Mouse (Mus musculus): Measurements from ENCODE around the gene Paf1. TPM values are rescaled to one million over a fixed set of nuclear protein-coding genes. Genes with fewer than 3 reads are reported as not detected.
A peak's percentile ranks its signal among the peaks of the same experiment; 100 is the strongest.
"Not testable (repeated sequence)": the region's sequence is repeated elsewhere in the genome, so short reads cannot be mapped to it uniquely, and the experiment has no call there.

Gene Paf1
- polyA plus RNA-seq, 1 experiment from 2014 or later = 90.8 TPM

DNA sequence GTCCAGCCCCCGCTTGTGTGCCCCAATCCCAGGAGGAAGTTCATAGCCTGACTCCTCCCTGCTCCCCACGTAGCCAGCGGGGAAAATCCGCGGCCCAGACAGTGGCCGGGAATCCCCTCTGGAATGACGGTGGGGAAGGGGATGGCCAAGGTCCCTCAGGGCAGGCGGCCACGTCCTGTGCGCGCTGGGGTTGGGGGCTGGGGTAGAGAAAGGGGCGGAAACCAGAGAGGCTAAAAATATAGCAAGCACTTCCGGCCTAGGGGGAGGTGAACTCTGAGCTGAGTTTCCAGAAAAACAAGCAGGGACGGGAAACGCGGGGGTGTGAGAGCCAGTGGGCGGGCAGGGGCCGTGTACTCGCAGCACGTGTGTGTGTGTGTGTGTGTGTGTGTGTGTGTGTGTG lies 10.8 kb upstream of the Paf1 start:
- Histone ChIP-seq H3K4me3 (peak overlapping the region; percentile 47), H3K27me3 (ENCODE audit: low read depth, poor library complexity, severe bottlenecking) (peaks cover 16% of the 10 kb centered on the region), H3K27ac (replicated peaks) (peak overlapping the region; percentile 83), H3K36me3 (peaks cover 26% of the 10 kb centered on the region), H3K9me3 (replicated peaks) (no peaks in the 10 kb centered on the region), H3K4me1 (peaks cover 64% of the 10 kb centered on the region)
- WGBS = 12% methylated on average over 20 of the region's 20 CpGs
- peak; percentile 70 for DNase-seq (ENCODE audit: low spot score)

DNA sequence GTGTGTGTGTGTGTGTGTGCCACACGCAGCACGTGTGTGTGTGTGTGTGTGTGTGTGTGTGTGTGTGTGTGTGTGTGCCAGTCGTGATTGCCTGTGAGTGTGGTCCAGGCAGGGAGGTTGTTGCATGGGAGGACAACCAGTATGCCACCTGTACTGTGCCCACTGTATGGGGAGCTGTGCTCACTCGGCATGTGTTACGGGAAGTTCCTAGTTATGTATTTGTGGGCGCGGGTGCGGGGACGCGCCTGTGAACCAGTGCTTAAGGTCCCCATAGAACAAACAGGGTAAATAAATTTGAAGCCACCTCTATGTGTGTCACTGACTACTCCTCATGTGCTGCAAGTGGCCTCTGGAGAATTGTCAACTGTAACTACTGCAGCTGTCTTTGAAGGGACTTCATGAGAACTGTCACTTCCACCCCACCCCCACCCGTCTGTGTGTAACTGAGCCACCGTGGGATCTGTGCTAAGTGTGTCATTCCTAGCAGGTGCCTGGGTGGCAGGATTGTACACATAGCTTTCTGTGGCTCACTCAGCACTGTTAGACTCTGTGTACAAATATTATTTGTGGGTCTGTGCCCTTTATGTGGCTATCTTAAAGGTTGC lies 10.3 kb upstream of the Paf1 start:
- H3K27ac ChIP-seq (replicated peaks) = peak overlapping the region; percentile 83
- H3K36me3 ChIP-seq = peaks cover 27% of the 10 kb centered on the region
- H3K4me3 ChIP-seq = peak overlapping the region; percentile 47
- 71% methylated on average over 11 of the region's 12 CpGs for WGBS
- peaks cover 11% of the 10 kb centered on the region for H3K27me3 ChIP-seq (ENCODE audit: low read depth, poor library complexity, severe bottlenecking)
- no peaks in the 10 kb centered on the region for H3K9me3 ChIP-seq (replicated peaks)
- DNase-seq (ENCODE audit: low spot score) = no peak
- H3K4me1 ChIP-seq = peaks cover 59% of the 10 kb centered on the region

DNA sequence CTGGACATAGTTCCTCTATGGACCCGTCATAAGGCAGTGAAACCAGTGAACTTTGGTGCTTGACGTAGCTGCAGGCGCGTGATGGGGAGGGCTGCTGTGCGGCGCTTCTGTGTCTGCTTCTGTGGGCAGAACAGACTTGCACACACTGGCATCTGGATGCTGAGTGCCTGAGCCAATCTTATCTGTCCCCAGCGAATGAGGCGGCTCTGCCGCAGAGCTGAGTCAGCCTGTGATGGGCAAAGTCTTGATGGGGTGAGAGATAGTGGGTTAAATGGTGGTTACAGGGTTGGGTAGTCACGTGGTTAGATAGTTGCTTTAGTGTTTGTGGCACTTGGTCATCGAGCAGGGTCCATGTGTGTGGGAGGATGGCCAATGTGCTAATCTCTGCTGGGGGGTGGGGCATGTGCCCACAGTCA lies 9.8 kb upstream of the Paf1 start:
- H3K4me3 ChIP-seq = no peak overlapping the region; the same call in 1 of the 2 replicates
- H3K36me3 ChIP-seq = peaks cover 27% of the 10 kb centered on the region
- H3K27ac ChIP-seq (replicated peaks) = peak overlapping the region; percentile 83; the same call in 1 of the 2 replicates
- H3K9me3 ChIP-seq (replicated peaks) = no peaks in the 10 kb centered on the region
- peaks cover 6% of the 10 kb centered on the region for H3K27me3 ChIP-seq (ENCODE audit: low read depth, poor library complexity, severe bottlenecking)
- DNase-seq (ENCODE audit: low spot score) = no peak
- WGBS = 80% methylated on average over 11 of the region's 11 CpGs
- peaks cover 53% of the 10 kb centered on the region for H3K4me1 ChIP-seq

DNA sequence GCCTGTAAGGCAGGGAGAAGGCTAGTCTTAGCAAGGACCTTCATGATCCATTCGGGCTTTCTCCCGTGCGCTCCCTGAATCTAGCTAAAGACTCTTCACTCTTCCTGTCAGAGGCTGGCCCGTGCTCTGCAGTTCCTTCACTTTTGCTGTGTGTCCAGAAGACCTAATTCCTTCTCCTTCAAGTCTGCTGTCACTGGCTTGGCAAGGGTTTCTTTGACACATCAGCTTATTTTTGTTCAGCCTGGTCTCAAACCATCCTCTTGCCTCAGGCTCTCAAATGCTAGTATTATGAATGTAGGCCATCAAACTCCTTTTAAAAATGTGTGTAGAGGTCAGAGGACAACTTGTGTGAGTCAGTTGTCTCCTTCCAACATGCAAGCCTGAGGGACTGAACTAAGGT lies 9.1 kb upstream of the Paf1 start:
- Histone ChIP-seq H3K36me3 (peaks cover 33% of the 10 kb centered on the region), H3K4me1 (peaks cover 47% of the 10 kb centered on the region), H3K27ac (replicated peaks) (0 out of 2 replicates have a peak overlapping the region, but pooled peaks have one; percentile 83), H3K4me3 (no peak overlapping the region), H3K27me3 (ENCODE audit: low read depth, poor library complexity, severe bottlenecking) (no peaks in the 10 kb centered on the region), H3K9me3 (replicated peaks) (no peaks in the 10 kb centered on the region)
- WGBS = 81% methylated on average over 4 of the region's 4 CpGs
- DNase-seq (ENCODE audit: low spot score) = no peak

DNA sequence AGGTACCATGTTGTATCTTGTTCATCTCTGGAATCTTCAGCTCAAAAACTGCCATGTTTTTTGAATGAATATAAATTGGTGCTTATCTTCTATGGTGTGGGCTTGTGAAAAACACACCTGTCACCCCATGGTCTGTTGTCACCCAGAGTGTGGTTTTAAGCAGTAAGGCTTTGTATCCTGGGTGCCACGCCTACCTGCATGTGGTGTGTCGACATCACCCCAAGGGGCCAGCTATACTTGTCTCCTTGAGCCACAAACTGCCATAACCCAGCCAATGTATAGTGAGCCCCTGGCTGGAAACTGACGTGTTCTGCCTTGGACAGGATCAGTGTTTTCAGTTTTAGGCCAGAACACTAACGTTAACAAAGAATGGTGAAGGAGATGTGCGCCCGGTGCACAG lies 8.6 kb upstream of the Paf1 start:
- Histone ChIP-seq H3K27me3 (ENCODE audit: low read depth, poor library complexity, severe bottlenecking) (no peaks in the 10 kb centered on the region), H3K9me3 (replicated peaks) (no peaks in the 10 kb centered on the region), H3K4me1 (peaks cover 42% of the 10 kb centered on the region), H3K36me3 (peaks cover 38% of the 10 kb centered on the region), H3K27ac (replicated peaks) (no peak overlapping the region), H3K4me3 (no peak overlapping the region)
- DNase-seq (ENCODE audit: low spot score) = no peak
- 82% methylated on average over 6 of the region's 6 CpGs for WGBS

DNA sequence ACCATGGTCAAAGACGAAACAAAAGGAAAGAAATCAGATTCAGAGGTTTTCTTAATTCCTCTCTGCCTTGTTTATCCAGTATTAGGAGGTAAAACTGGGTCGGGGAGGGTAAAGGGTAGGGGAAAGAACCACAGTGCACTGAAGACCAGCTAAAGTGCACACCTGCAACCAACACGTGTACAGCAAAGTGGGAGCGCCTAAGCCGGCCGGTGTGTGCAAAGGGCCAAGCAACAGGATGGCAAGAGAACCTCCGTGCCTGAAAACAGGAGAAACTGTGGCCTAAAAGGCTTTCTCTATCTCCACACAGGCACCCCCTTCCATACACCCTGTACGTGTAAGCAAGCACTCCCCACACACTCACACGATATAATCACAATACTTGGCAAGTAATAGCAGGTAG lies 7.6 kb upstream of the Paf1 start:
- WGBS = 91% methylated on average over 9 of the region's 9 CpGs
- no peak overlapping the region for H3K27ac ChIP-seq (replicated peaks)

DNA sequence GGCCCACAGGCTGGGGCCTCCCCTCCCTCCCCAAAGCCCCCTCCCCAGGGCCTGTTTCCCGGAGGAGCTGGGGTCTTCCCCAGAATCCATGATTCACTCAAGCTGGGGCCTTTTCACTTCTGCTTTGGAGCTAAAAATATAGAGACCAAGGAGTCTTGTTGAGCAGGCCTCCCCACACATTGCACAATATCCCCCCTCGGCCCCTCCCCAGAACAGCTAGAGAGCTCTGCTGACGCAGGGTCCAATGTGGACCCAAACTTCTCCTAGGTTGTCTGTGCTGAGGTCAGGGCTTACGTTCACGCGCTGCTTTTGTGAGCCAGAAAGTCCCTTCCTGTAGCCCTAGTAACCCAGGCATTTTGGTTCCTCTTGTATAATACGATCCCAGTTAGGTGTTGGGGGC lies 6.7 kb upstream of the Paf1 start:
- peaks cover 57% of the 10 kb centered on the region for H3K36me3 ChIP-seq
- 90% methylated on average over 7 of the region's 7 CpGs for WGBS
- no peak overlapping the region for H3K27ac ChIP-seq (replicated peaks)

More for the DNA sequence above, 7.6 kb upstream of the Paf1 start:
- no peaks in the 10 kb centered on the region for H3K27me3 ChIP-seq (ENCODE audit: low read depth, poor library complexity, severe bottlenecking)
- peaks cover 35% of the 10 kb centered on the region for H3K4me1 ChIP-seq
- H3K4me3 ChIP-seq = no peak overlapping the region
- DNase-seq (ENCODE audit: low spot score) = no peak
- no peaks in the 10 kb centered on the region for H3K9me3 ChIP-seq (replicated peaks)
- peaks cover 49% of the 10 kb centered on the region for H3K36me3 ChIP-seq

DNA sequence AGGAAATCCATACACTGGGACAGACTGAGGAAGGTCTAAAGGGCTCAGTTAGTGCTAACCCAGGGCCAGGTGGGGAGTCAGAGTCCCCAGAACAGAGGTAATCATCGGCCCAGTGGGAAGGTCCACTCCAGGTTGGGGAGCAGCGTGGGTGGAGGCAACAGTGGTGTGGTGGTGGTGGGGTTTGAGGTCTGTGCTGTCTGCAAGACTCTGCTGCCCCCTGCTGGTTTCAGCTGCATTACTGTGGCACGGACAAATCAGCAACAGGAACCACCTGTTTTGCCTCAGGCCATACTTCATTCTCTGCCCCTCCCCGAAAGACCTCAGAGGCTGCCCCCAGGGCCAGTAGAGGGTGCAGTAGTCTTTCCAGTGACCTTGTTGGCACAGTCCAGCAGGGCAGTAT lies 6.3 kb upstream of the Paf1 start:
- Histone ChIP-seq H3K27me3 (ENCODE audit: low read depth, poor library complexity, severe bottlenecking) (no peaks in the 10 kb centered on the region), H3K36me3 (peaks cover 57% of the 10 kb centered on the region), H3K27ac (replicated peaks) (no peak overlapping the region), H3K4me3 (no peak overlapping the region; the same call in 1 of the 2 replicates), H3K9me3 (replicated peaks) (no peaks in the 10 kb centered on the region), H3K4me1 (peaks cover 30% of the 10 kb centered on the region)
- 35% methylated on average over 4 of the region's 4 CpGs for WGBS
- peak; percentile 80 for DNase-seq (ENCODE audit: low spot score)

More for the DNA sequence above, 6.7 kb upstream of the Paf1 start:
- H3K9me3 ChIP-seq (replicated peaks) = no peaks in the 10 kb centered on the region
- H3K27me3 ChIP-seq (ENCODE audit: low read depth, poor library complexity, severe bottlenecking) = no peaks in the 10 kb centered on the region
- DNase-seq (ENCODE audit: low spot score) = no peak
- H3K4me3 ChIP-seq = no peak overlapping the region
- peaks cover 30% of the 10 kb centered on the region for H3K4me1 ChIP-seq

DNA sequence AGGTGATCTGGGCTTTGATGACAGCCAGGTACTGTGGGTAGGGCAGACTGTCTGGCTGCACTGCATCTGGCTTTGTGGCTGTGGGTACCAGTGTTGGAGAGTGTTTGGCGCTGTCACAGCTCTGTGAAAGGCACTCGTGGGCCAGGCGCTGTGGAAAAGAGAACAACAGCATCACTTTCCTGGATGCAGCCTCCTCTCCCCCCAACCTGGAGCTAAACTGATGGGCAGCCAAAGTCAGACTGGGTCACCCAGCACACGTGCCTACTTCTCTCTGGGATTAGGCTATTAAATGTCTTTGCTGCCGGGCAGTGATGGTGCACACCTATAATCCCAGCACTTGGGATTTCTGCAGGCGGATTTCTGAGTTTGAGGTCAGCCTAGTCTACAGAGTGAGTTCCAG lies 5.9 kb upstream of the Paf1 start:
- Histone ChIP-seq H3K4me1 (peaks cover 30% of the 10 kb centered on the region), H3K36me3 (peaks cover 57% of the 10 kb centered on the region)
- DNase-seq (ENCODE audit: low spot score); H3K27ac ChIP-seq (replicated peaks); H3K9me3 ChIP-seq (replicated peaks); H3K4me3 ChIP-seq; H3K27me3 ChIP-seq (ENCODE audit: low read depth, poor library complexity, severe bottlenecking): not testable (repeated sequence)
- 90% methylated on average over 6 of the region's 6 CpGs for WGBS

DNA sequence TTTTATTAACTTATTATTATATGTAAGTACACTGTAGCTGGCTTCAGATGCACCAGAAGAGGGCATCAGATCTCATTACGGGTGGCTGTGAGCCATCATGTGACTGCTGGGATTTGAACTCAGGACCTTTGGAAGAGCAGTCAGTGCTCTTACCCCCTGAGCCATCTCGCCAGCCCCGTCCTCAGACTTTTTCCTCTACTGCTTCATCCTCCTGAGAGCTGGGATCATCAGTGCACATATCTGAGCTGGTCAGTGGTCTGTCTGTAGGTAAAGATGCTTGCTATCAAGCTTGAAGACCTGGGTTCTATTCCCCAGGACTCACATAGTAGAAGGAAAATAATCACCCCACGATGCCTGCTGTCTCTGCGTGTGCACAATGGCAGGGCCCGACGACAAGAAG lies 5.4 kb upstream of the Paf1 start:
- H3K4me3 ChIP-seq; DNase-seq (ENCODE audit: low spot score); H3K27ac ChIP-seq (replicated peaks); H3K27me3 ChIP-seq (ENCODE audit: low read depth, poor library complexity, severe bottlenecking); H3K9me3 ChIP-seq (replicated peaks): not testable (repeated sequence)
- Histone ChIP-seq H3K4me1 (peaks cover 26% of the 10 kb centered on the region), H3K36me3 (peaks cover 57% of the 10 kb centered on the region)
- 89% methylated on average over 7 of the region's 7 CpGs for WGBS

DNA sequence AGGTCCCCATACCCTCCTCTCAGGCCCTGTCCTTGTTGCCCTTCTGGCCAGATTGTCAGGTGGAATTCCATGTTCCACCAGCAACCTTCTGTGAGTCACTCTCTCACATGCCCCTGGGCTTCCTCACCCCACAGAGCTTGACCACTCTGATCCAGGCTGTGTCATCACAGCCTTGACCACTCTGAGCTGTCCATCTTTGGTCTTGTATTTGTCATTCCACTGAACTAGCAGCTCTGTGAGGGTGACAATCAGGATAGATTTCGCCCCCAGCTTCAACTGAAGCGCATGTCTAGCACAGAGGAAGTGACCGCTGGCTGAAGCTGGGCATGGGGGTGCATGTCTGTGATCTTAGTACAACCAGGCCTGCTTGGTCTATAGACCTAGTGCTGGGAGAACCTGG lies 2.4 kb upstream of the Paf1 start:
- no peak overlapping the region for H3K27ac ChIP-seq (replicated peaks)
- no peak for DNase-seq (ENCODE audit: low spot score)
- H3K9me3 ChIP-seq (replicated peaks) = no peaks in the 10 kb centered on the region
- H3K27me3 ChIP-seq (ENCODE audit: low read depth, poor library complexity, severe bottlenecking) = no peaks in the 10 kb centered on the region
- H3K4me1 ChIP-seq = peaks cover 25% of the 10 kb centered on the region
- H3K36me3 ChIP-seq = peaks cover 64% of the 10 kb centered on the region
- no peak overlapping the region for H3K4me3 ChIP-seq
- 93% methylated on average over 3 of the region's 3 CpGs for WGBS

DNA sequence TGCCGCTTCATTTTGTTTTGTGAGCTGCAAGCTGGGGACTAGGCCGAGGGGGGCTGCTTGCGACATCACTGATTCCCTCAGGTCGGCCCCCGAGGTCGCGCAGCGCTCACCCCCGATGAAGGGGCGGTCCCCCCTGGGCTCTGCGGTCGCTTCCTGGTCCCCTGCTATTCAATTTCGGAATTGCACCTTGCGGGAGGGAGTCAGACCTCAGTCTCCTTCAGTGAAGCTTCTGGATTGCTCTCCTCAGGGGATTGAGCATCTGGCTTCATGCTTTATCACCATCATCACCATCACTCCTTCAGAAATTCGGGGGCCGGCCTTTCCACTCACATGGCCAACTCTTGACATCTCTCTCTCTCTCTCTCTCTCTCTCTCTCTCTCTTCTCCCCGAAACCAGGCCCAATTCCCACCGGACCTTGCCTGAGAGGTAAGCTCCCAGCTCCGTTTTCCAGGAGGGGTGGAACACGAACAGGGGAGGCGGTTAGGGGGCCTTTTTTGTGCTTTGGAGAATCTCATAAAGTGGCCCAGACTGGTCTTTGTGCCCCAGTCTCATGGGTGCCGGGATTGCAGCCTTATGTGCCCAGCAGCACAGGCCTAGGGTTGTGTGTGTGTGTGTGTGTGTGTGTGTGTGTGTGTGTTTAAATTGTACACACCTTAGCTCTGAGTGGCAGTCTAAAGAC lies 661 bp downstream of the Paf1 start:
- no peak for DNase-seq (ENCODE audit: low spot score)
- Histone ChIP-seq H3K27me3 (ENCODE audit: low read depth, poor library complexity, severe bottlenecking) (no peaks in the 10 kb centered on the region), H3K27ac (replicated peaks) (peak overlapping the region; percentile 81), H3K9me3 (replicated peaks) (no peaks in the 10 kb centered on the region), H3K36me3 (peaks cover 67% of the 10 kb centered on the region), H3K4me1 (peaks cover 22% of the 10 kb centered on the region), H3K4me3 (peak overlapping the region; percentile 96)
- 9% methylated on average over 22 of the region's 22 CpGs for WGBS

DNA sequence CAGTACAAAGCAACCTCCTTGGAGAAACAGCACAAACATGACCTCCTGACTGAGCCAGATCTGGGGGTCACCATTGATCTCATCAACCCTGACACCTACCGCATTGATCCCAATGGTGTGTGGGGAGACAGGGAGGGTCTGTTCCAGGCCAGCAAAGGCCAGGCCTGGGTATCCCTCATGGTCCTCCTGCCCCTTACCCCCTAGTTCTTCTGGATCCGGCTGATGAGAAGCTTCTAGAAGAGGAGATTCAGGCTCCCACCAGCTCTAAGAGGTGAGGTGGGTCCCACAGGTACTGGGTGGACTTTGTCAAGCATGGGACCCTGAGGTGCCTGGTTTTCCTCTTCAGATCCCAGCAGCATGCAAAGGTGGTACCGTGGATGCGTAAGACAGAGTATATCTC lies 2.7 kb downstream of the Paf1 start:
- Histone ChIP-seq H3K4me3 (no peak overlapping the region), H3K36me3 (peaks cover 67% of the 10 kb centered on the region), H3K9me3 (replicated peaks) (no peaks in the 10 kb centered on the region), H3K27ac (replicated peaks) (no peak overlapping the region), H3K27me3 (ENCODE audit: low read depth, poor library complexity, severe bottlenecking) (no peaks in the 10 kb centered on the region), H3K4me1 (peaks cover 22% of the 10 kb centered on the region)
- 98% methylated on average over 4 of the region's 4 CpGs for WGBS
- no peak for DNase-seq (ENCODE audit: low spot score)

Data from midbrain, embryonic 10.5 days (tissue).